Mouse (Mus musculus) A20 (cell line): ENCODE data around the gene Rpl5.
"Not testable (repeated sequence)": the region's sequence is repeated elsewhere in the genome, so short reads cannot be mapped to it uniquely, and the experiment has no call there.

Experiments
- DNase-seq: peaks from one replicate; pipeline ENCODE4 v3.0.0-alpha.2; 2011; ENCODE audit warnings: low read depth, low spot score

Rpl5 gene

DNA sequence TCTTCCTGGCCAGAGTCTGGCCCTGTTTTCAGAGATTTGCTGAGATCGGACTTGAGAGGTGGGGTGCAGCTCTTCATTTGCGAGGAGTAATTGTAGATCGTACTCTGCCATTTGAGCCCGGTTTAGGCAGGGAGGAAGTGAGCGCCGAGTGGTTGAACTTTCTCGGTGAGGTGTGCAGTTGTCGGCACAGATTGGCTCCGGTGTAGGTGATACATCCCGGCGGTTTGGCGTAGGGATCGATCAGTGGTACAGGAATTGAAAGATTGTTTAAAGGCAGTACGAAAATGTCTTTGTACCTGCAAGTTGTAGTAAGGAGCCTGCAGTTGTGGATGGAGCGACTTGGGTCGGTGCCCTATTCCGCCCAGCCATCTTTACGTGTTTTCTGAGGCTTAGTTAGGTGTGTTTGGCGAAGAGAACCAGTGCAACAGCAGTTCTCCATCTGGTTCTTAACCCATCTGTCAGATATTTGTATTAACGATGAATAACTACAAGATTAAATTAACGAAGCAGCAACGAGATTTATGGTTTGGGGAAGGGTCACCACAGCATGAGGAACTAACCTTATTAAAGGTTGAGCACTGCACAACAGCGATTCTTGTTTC, 813 bp downstream of the Rpl5 start:
- DNase-seq, result no peak

- DNase-seq, result no peak
Measured at GRCm38 (mm10) chr5:107904325-107904724, 4.0 kb downstream of the Rpl5 start.

DNA sequence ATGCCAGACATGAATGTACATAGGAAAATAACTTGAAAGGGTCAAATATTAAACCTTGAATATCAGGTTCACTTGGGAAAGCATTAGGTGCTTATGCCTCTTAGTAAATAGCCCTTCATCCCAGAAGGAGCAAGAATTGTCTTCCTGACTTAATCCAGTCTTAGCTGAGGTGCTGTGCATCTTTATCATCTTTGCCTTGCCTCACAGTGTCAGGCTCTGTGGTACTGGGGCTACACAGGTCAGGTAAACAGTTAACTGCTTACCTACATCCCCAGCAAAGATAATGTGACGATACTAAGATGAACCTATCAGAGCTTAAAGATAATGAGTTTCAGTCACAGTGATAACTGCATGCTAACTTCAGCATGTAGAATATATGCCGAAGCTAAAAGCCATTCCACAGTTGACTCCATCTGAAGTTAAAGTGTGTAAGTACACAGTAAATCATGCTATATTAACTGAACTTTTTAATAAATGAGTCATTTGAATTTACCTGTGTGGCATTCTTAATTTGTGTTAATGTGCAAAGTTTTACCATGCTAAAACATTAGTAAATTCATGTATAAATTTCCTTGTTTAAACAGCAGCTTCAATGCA, 8.3 kb downstream of the Rpl5 start:
- no peak for DNase-seq

GRCm38 (mm10) chr5:107909668-107910067, 9.4 kb downstream of the Rpl5 start:
- peak; percentile 32 for DNase-seq

- DNase-seq, result peak; percentile 46
Measured at GRCm38 (mm10) chr5:107910084-107910616, 9.8 kb downstream of the Rpl5 start.

- no peak for DNase-seq
Measured at GRCm38 (mm10) chr5:107911012-107911411, 10.7 kb downstream of the Rpl5 start.

GRCm38 (mm10) chr5:107915280-107915679, 15.0 kb downstream of the Rpl5 start:
- DNase-seq, result no peak

DNA sequence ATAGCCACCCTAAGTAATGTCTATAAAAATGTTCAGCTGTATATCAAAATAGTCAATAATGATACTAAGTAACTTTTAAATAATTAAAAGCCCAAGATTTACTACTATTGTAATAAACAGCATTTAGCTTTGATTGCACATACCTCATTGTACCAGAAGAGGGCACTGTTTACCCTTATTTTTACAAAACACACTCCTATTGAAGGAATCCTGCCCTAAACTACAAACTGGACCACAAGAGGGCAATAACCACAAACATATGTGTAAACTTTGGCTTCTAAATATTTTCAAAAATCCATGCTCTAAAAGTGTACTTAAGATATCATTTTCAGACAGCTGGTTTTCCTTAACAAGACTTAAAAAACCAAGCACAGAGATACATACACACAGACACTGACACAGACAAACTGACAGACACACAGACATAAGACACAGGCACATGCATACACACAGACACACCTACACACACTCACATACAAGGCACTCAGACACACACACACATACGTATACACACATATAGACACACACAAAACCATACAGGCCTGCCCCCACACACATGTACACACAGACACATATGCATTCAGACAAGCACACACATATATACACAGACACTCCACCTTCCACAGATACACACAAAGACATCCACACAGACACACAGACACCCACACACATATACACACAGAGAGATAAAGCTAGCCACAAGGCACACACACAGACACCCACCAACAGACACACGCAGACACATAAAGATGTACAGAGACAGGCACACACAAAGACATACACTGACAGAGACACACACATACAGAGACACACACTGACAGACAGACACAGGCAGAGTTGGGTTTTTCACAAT, 21.3 kb downstream of the Rpl5 start:
- DNase-seq, result peak; percentile 80

GRCm38 (mm10) chr5:107922836-107923235, 22.5 kb downstream of the Rpl5 start:
- no peak for DNase-seq

- DNase-seq, result no peak
Measured at GRCm38 (mm10) chr5:107924564-107924963, 24.3 kb downstream of the Rpl5 start.

- no peak for DNase-seq
Measured at GRCm38 (mm10) chr5:107926550-107927249, 26.4 kb downstream of the Rpl5 start.

- DNase-seq, result no peak
Measured at GRCm38 (mm10) chr5:107932556-107932955, 32.3 kb downstream of the Rpl5 start.

- DNase-seq, result no peak
Measured at GRCm38 (mm10) chr5:107933202-107933974, 33.1 kb downstream of the Rpl5 start.

DNA sequence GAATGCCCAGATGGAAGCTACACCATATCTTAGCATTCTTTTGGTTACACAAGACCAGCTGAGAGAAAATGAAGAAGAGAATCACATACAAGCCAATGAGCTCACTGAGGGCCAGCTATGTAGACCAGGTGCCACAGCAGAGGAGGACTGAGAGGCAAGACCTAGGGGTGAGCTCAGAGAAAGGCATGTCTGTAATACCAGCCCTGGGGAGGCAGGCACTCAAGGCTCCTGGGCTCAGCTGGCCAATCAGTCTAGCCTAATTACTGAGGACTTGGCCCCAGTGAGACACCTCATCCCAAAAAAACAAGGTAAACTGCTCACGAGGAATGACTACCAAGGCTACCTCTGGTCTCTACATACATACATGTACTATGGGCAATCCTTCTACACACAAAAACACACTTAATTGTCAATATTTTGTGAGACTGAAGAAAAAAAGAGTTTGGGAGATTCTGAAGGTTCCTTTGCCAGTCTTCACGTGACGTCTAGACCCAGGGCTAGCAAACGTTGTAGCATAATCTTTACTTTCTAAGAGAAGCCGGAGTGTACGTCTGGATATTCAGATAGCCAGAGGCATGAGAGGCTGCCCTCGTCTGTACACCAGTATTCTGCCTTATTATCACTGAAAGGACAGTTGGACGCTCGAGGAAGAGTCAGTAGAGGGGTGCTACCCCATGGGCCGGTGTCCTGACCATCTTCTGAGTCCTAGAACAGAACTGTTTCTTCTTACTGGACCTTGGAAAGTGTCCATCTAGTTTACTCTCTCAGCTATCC, 34.7 kb downstream of the Rpl5 start:
- DNase-seq, result no peak

DNA sequence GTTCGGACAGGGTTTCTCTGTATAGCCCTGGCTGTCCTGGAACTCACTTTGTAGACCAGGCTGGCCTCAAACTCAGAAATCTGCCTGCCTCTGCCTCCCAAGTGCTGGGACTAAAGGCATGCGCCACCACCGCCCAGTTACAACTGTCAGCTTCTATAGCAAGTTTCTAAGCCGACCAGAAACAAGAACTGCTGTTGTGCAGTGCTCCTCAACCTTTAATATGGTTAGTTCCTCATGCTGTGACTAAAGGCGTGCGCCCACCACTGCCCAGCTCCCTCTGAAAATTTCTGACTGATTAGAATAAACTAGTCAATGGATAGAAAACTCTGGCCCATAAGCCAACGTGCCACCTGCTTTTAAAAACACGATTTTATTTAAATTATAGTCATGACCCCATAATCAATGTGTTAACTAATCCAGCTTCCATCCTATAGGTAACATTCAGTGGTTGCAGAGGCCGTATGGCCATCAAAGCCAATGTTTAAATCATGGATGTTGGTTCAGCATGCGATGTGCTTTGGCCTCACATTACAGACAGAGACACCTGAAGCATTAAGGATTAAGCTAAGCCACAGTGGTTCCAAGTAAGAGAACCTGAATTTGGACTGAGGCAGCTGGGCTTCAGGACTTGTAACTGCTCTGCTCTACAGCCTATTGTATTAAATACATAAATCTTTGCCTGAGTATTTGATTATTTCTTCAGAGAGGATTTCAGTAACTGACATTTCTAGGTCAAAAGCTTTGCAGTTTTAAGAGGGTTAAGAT, 36.5 kb downstream of the Rpl5 start:
- DNase-seq, result no peak

DNA sequence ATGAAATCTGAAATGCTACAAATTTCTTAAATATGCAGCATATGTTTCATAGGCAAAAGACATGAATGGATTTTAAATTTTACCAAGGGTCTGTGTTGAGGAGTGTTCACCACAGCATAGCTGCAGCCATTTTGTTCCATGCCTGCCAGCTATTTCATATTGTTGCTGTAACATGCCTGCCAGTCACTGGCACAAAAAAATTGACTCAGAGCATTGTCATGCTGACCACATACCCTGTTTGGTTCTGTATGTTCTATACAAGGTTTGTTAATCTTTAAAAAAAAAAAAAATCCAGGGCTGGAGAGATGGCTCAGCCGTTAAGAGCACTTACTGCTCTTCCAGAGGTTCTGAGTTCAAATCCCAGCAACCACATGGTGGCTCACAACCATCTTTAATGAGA, 38.2 kb downstream of the Rpl5 start:
- DNase-seq, result not testable (repeated sequence)

DNA sequence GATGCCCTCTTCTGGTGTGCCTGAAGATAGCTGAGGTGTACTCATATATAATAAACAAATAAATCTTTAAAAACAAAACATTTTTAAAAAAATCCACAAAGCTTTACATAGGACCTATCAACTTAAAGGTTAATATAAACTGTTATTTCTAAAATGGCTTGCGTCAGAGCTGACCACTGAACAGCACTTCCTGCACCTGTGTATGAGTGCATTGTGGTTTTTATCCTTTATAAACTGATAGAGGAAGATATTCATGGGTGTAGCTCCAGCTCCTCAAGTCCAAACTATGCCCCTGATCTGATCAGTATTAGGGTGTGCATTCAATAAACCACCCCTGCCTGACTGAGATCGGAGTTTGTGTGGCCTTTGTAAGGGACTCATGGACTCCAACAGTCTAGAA, 38.6 kb downstream of the Rpl5 start:
- DNase-seq, result no peak

GRCm38 (mm10) chr5:107939701-107940100, 39.4 kb downstream of the Rpl5 start:
- no peak for DNase-seq

GRCm38 (mm10) chr5:107941222-107941621, 40.9 kb downstream of the Rpl5 start:
- DNase-seq, result peak; percentile 79

- no peak for DNase-seq
Measured at GRCm38 (mm10) chr5:107942941-107943340, 42.6 kb downstream of the Rpl5 start.
